Mouse (Mus musculus): ENCODE data around the gene D1Pas1. TPM values are rescaled to one million over a fixed set of nuclear protein-coding genes. Genes with fewer than 3 reads are reported as not detected.

The D1Pas1 gene
- polyA plus RNA-seq, 1 experiment: 0.08 TPM

GRCm38 (mm10) chr1:186976937-186977540 lies 9.8 kb downstream of the D1Pas1 start:
- no peaks in the 10 kb centered on the region; the same call in 1 of the 2 replicates for H3K4me1 ChIP-seq (ENCODE audit: control insufficient read depth, insufficient read depth, low read length)
- no peak overlapping the region for H3K4me3 ChIP-seq (replicated peaks; ENCODE audit: insufficient read depth, low read depth, low read length)
- no peaks in the 10 kb centered on the region for H3K27me3 ChIP-seq (ENCODE audit: control insufficient read depth, insufficient read depth, low read length)
- WGBS: 76% methylated on average over 4 of the region's 4 CpGs
- no peak overlapping the region for H3K27ac ChIP-seq (ENCODE audit: insufficient read depth, low read length)
- DNase-seq: no peak
- no peak for TF ChIP-seq CTCF (IDR thresholded peaks at IDR 0.05; ENCODE audit: borderline replicate concordance, insufficient read depth, low read depth, low read length)
- no peak for TF ChIP-seq POLR2A (IDR thresholded peaks at IDR 0.05; ENCODE audit: borderline replicate concordance, insufficient read depth, low read length)

GRCm38 (mm10) chr1:186977801-186978200 lies 10.6 kb downstream of the D1Pas1 start:
- 98% methylated on average over 2 of the region's 2 CpGs for WGBS
- no peak for DNase-seq
- Histone ChIP-seq H3K27ac (ENCODE audit: insufficient read depth, low read length) (no peak overlapping the region), H3K4me3 (replicated peaks; ENCODE audit: insufficient read depth, low read depth, low read length) (no peak overlapping the region), H3K4me1 (ENCODE audit: control insufficient read depth, insufficient read depth, low read length) (no peaks in the 10 kb centered on the region; the same call in 1 of the 2 replicates), H3K27me3 (ENCODE audit: control insufficient read depth, insufficient read depth, low read length) (no peaks in the 10 kb centered on the region)
- TF ChIP-seq POLR2A (IDR thresholded peaks at IDR 0.05; ENCODE audit: borderline replicate concordance, insufficient read depth, low read length): no peak
- no peak for TF ChIP-seq CTCF (IDR thresholded peaks at IDR 0.05; ENCODE audit: borderline replicate concordance, insufficient read depth, low read depth, low read length)

DNA sequence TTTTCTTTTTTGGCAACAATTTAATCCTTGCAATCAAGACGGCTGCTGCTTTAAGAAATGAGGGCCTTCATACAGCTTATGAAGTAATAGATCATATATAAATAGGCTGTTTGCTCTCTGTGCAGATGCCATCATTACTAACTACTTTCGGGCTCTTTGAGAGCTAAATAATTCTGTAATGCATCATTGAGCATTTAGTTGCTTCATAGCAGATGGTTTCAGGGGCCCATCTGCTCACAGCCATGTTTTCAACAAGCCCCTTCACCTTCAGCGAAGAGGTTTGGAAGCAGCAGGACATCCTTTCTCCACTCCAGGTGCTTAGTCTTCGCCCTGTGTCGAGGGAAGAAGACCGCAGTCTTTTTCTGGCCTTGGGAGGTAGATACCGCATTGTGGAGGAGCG lies 12.2 kb downstream of the D1Pas1 start:
- Histone ChIP-seq H3K27ac (ENCODE audit: insufficient read depth, low read length) (no peak overlapping the region), H3K4me3 (replicated peaks; ENCODE audit: insufficient read depth, low read depth, low read length) (no peak overlapping the region), H3K4me1 (ENCODE audit: control insufficient read depth, insufficient read depth, low read length) (no peaks in the 10 kb centered on the region; the same call in 1 of the 2 replicates), H3K27me3 (ENCODE audit: control insufficient read depth, insufficient read depth, low read length) (no peaks in the 10 kb centered on the region)
- TF ChIP-seq POLR2A (IDR thresholded peaks at IDR 0.05; ENCODE audit: borderline replicate concordance, insufficient read depth, low read length): no peak
- no peak for TF ChIP-seq CTCF (IDR thresholded peaks at IDR 0.05; ENCODE audit: borderline replicate concordance, insufficient read depth, low read depth, low read length)
- 36% methylated on average over 8 of the region's 8 CpGs for WGBS
- DNase-seq: no peak

DNA sequence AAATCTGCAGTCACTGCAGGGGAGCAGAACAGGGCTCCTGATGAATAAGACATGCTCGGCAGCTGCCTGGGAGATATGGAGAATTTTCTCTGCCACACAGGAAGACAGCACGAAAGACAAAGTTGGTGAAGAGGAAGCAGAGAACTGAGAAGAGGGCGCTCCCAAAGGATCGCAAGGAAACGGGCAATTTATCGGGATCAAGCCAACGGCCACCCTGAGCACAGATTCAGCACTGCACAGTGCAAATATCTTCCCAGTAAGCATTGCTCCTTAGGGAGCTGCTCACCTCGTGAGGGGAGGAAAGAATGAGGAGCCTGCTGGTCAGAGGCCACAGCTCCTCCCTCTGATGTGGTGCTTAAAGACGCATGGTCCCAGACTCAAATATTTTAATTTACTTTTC lies 13.3 kb downstream of the D1Pas1 start:
- no peaks in the 10 kb centered on the region for H3K27me3 ChIP-seq (ENCODE audit: control insufficient read depth, insufficient read depth, low read length)
- no peak overlapping the region for H3K27ac ChIP-seq (ENCODE audit: insufficient read depth, low read length)
- TF ChIP-seq CTCF (IDR thresholded peaks at IDR 0.05; ENCODE audit: borderline replicate concordance, insufficient read depth, low read depth, low read length): no peak
- no peak for TF ChIP-seq POLR2A (IDR thresholded peaks at IDR 0.05; ENCODE audit: borderline replicate concordance, insufficient read depth, low read length)
- no peak overlapping the region for H3K4me3 ChIP-seq (replicated peaks; ENCODE audit: insufficient read depth, low read depth, low read length)
- no peak for DNase-seq
- 37% methylated on average over 9 of the region's 9 CpGs for WGBS
- no peaks in the 10 kb centered on the region; the same call in 1 of the 2 replicates for H3K4me1 ChIP-seq (ENCODE audit: control insufficient read depth, insufficient read depth, low read length)

DNA sequence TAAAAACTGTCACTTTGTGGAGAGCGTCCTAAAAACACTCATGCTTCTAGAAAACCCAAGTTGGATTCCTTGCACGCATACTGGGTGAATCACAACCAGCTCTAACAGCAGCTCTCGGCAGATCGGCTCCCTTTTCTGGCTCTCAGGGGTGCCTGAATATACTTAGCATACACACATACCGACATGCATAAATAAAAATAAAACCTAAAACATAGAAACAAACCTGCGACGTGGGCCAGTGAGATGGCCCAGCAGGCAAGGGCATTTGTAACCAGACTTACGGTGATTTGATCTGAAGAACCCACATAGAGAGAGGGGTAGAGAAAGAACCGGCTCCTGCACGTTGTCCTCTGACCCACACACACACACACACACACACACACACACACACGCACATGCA lies 17.9 kb downstream of the D1Pas1 start:
- no peaks in the 10 kb centered on the region for H3K27me3 ChIP-seq (ENCODE audit: control insufficient read depth, insufficient read depth, low read length)
- no peak overlapping the region for H3K27ac ChIP-seq (ENCODE audit: insufficient read depth, low read length)
- DNase-seq: no peak
- no peaks in the 10 kb centered on the region for H3K4me1 ChIP-seq (ENCODE audit: control insufficient read depth, insufficient read depth, low read length)
- 95% methylated on average over 11 of the region's 11 CpGs for WGBS
- H3K4me3 ChIP-seq (replicated peaks; ENCODE audit: insufficient read depth, low read depth, low read length): no peak overlapping the region
- TF ChIP-seq CTCF (IDR thresholded peaks at IDR 0.05; ENCODE audit: borderline replicate concordance, insufficient read depth, low read depth, low read length) (no peak), POLR2A (IDR thresholded peaks at IDR 0.05; ENCODE audit: borderline replicate concordance, insufficient read depth, low read length) (no peak)

GRCm38 (mm10) chr1:186986086-186986485 lies 18.9 kb downstream of the D1Pas1 start:
- TF ChIP-seq POLR2A (IDR thresholded peaks at IDR 0.05; ENCODE audit: borderline replicate concordance, insufficient read depth, low read length) (no peak), CTCF (IDR thresholded peaks at IDR 0.05; ENCODE audit: borderline replicate concordance, insufficient read depth, low read depth, low read length) (no peak)
- DNase-seq: no peak
- Histone ChIP-seq H3K27ac (ENCODE audit: insufficient read depth, low read length) (no peak overlapping the region), H3K4me1 (ENCODE audit: control insufficient read depth, insufficient read depth, low read length) (no peaks in the 10 kb centered on the region), H3K4me3 (replicated peaks; ENCODE audit: insufficient read depth, low read depth, low read length) (no peak overlapping the region), H3K27me3 (ENCODE audit: control insufficient read depth, insufficient read depth, low read length) (no peaks in the 10 kb centered on the region)
- 54% methylated on average over 9 of the region's 9 CpGs for WGBS

GRCm38 (mm10) chr1:186986506-186986905 lies 19.3 kb downstream of the D1Pas1 start:
- Histone ChIP-seq H3K4me1 (ENCODE audit: control insufficient read depth, insufficient read depth, low read length) (no peaks in the 10 kb centered on the region), H3K27ac (ENCODE audit: insufficient read depth, low read length) (no peak overlapping the region), H3K4me3 (replicated peaks; ENCODE audit: insufficient read depth, low read depth, low read length) (no peak overlapping the region), H3K27me3 (ENCODE audit: control insufficient read depth, insufficient read depth, low read length) (no peaks in the 10 kb centered on the region)
- no peak for TF ChIP-seq POLR2A (IDR thresholded peaks at IDR 0.05; ENCODE audit: borderline replicate concordance, insufficient read depth, low read length)
- no peak for TF ChIP-seq CTCF (IDR thresholded peaks at IDR 0.05; ENCODE audit: borderline replicate concordance, insufficient read depth, low read depth, low read length)
- 67% methylated on average over 8 of the region's 8 CpGs for WGBS
- DNase-seq: no peak

DNA sequence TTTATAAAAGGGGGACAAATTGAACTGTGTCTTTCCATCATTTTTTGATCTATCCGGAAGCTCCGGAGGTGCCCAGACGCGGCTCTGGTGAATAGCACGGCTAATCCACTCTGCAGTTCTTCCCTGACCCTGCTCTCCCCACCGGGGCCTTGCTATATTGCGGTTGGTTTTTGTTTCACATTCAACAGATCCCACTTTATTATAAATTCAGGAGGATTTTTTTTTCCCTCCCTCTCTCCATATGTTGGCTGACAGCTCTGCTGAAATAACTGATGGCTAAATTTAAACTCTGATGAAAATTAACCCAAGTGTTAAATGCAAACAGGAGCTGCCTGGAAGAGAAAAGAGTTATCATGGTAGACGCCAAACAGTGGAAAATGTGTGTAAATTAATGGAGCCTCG lies 21.1 kb downstream of the D1Pas1 start:
- Histone ChIP-seq H3K27ac (ENCODE audit: insufficient read depth, low read length) (no peak overlapping the region), H3K4me1 (ENCODE audit: control insufficient read depth, insufficient read depth, low read length) (no peaks in the 10 kb centered on the region), H3K27me3 (ENCODE audit: control insufficient read depth, insufficient read depth, low read length) (no peaks in the 10 kb centered on the region), H3K4me3 (replicated peaks; ENCODE audit: insufficient read depth, low read depth, low read length) (no peak overlapping the region)
- TF ChIP-seq POLR2A (IDR thresholded peaks at IDR 0.05; ENCODE audit: borderline replicate concordance, insufficient read depth, low read length) (no peak), CTCF (IDR thresholded peaks at IDR 0.05; ENCODE audit: borderline replicate concordance, insufficient read depth, low read depth, low read length) (no peak)
- no peak for DNase-seq
- 24% methylated on average over 9 of the region's 9 CpGs for WGBS

Measured in cerebellum, adult 2 months (tissue).